Mouse (Mus musculus): ENCODE measurements around the gene Armc5. TPM values are rescaled to one million over a fixed set of nuclear protein-coding genes. Genes with fewer than 3 reads are reported as not detected.

Gene Armc5
- total and polyA plus RNA-seq, 2 experiments from 2014 or later: 15.2 to 21.1 TPM

- Histone ChIP-seq H3K27ac (peak overlapping the region; percentile 97), H3K9ac (replicated peaks; ENCODE audit: low read length) (peak overlapping the region; percentile 61), H3K27me3 (ENCODE audit: insufficient read depth, low read length) (no peaks in the 10 kb centered on the region), H3K9me3 (ENCODE audit: low read length) (no peaks in the 10 kb centered on the region), H3K4me3 (ENCODE audit: low read length) (peak overlapping the region; percentile 54), H3K4me1 (ENCODE audit: insufficient read depth, low read length) (no peaks in the 10 kb centered on the region), H3K4me2 (ENCODE audit: low read depth, low read length) (peak overlapping the region; percentile 93), H3K36me3 (ENCODE audit: insufficient read depth, low read length) (peaks cover 21% of the 10 kb centered on the region)
- DNase-seq (ENCODE audit: low spot score): no peak
- no peak for ATAC-seq
- under 1% methylated on average over 25 of the region's 25 CpGs for WGBS
- no peak; the same call in 1 of the 2 replicates for TF ChIP-seq CTCF (IDR thresholded peaks at IDR 0.05; ENCODE audit: low read depth)
Observed at GRCm38 (mm10) chr7:128237593-128237926, 418 bp downstream of the Armc5 start.

- TF ChIP-seq CTCF (IDR thresholded peaks at IDR 0.05; ENCODE audit: low read depth): peak; percentile 55
- no peaks in the 10 kb centered on the region for H3K9me3 ChIP-seq (ENCODE audit: low read length)
- ATAC-seq: peak; percentile 94
- DNase-seq (ENCODE audit: low spot score): peak; percentile 100
- no peaks in the 10 kb centered on the region for H3K27me3 ChIP-seq (ENCODE audit: insufficient read depth, low read length)
- no peaks in the 10 kb centered on the region for H3K4me1 ChIP-seq (ENCODE audit: insufficient read depth, low read length)
- H3K27ac ChIP-seq: peak within 1 kb of the TSS; percentile 97
- H3K4me3 ChIP-seq (ENCODE audit: low read length): peak within 1 kb of the TSS; percentile 54
- peak within 1 kb of the TSS; percentile 61 for H3K9ac ChIP-seq (replicated peaks; ENCODE audit: low read length)
- peaks cover 26% of the 10 kb centered on the region for H3K36me3 ChIP-seq (ENCODE audit: insufficient read depth, low read length)
- peak within 1 kb of the TSS; percentile 93 for H3K4me2 ChIP-seq (ENCODE audit: low read depth, low read length)
- WGBS: under 1% methylated on average over 72 of the region's 72 CpGs
Observed at GRCm38 (mm10) chr7:128237927-128238778, 1.0 kb downstream of the Armc5 start, which contains the start of gene 9130023H24Rik. 9130023H24Rik (minus strand) TSS chr7:128238031.

- H3K4me3 ChIP-seq (ENCODE audit: low read length): peak overlapping the region; percentile 54
- peak; percentile 54 for DNase-seq (ENCODE audit: low spot score)
- TF ChIP-seq CTCF (IDR thresholded peaks at IDR 0.05; ENCODE audit: low read depth): peak; percentile 58
- no peaks in the 10 kb centered on the region for H3K9me3 ChIP-seq (ENCODE audit: low read length)
- H3K4me2 ChIP-seq (ENCODE audit: low read depth, low read length): peak overlapping the region; percentile 53
- no peak for ATAC-seq
- peak overlapping the region; percentile 97; the same call in 1 of the 2 replicates for H3K27ac ChIP-seq
- no peaks in the 10 kb centered on the region for H3K27me3 ChIP-seq (ENCODE audit: insufficient read depth, low read length)
- H3K36me3 ChIP-seq (ENCODE audit: insufficient read depth, low read length): peaks cover 28% of the 10 kb centered on the region
- WGBS: 21% methylated on average over 4 of the region's 4 CpGs
- H3K4me1 ChIP-seq (ENCODE audit: insufficient read depth, low read length): no peaks in the 10 kb centered on the region
- no peak overlapping the region for H3K9ac ChIP-seq (replicated peaks; ENCODE audit: low read length)
Observed at GRCm38 (mm10) chr7:128238991-128239390, 1.8 kb downstream of the Armc5 start.

- Histone ChIP-seq H3K4me3 (ENCODE audit: low read length) (no peak overlapping the region), H3K9me3 (ENCODE audit: low read length) (no peaks in the 10 kb centered on the region), H3K36me3 (ENCODE audit: insufficient read depth, low read length) (peaks cover 41% of the 10 kb centered on the region), H3K27me3 (ENCODE audit: insufficient read depth, low read length) (no peaks in the 10 kb centered on the region), H3K4me2 (ENCODE audit: low read depth, low read length) (no peak overlapping the region), H3K4me1 (ENCODE audit: insufficient read depth, low read length) (no peaks in the 10 kb centered on the region), H3K27ac (no peak overlapping the region), H3K9ac (replicated peaks; ENCODE audit: low read length) (no peak overlapping the region)
- TF ChIP-seq CTCF (IDR thresholded peaks at IDR 0.05; ENCODE audit: low read depth): no peak
- WGBS: 90% methylated on average over 27 of the region's 27 CpGs
- DNase-seq (ENCODE audit: low spot score): no peak
- ATAC-seq: no peak
Observed at GRCm38 (mm10) chr7:128240131-128240784, 3.1 kb downstream of the Armc5 start.

DNA sequence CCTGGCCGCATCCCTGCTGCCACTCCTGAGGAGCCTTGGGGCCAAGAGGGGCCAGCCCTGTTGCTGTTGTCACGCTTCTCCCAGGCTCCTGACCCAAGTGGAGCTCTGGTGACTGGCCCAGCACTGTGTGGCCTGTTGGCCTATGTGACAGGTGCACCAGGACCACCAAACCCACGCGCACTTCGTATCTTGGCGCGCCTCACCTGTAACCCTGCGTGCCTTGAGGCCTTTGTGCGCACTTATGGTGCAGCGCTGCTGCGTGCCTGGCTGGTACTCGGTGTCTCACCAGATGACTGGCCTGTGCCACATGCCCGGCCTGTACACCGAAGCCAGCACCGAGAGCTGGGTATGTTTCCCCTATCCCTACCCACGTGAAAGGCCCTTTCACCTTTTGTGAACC lies 5.2 kb downstream of the Armc5 start:
- Histone ChIP-seq H3K4me3 (ENCODE audit: low read length) (no peak overlapping the region), H3K36me3 (ENCODE audit: insufficient read depth, low read length) (peaks cover 41% of the 10 kb centered on the region), H3K4me2 (ENCODE audit: low read depth, low read length) (no peak overlapping the region), H3K27me3 (ENCODE audit: insufficient read depth, low read length) (no peaks in the 10 kb centered on the region), H3K9me3 (ENCODE audit: low read length) (no peaks in the 10 kb centered on the region), H3K9ac (replicated peaks; ENCODE audit: low read length) (no peak overlapping the region), H3K27ac (no peak overlapping the region), H3K4me1 (ENCODE audit: insufficient read depth, low read length) (peaks cover 5% of the 10 kb centered on the region; the same call in 1 of the 2 replicates)
- DNase-seq (ENCODE audit: low spot score) (no peak), ATAC-seq (no peak)
- WGBS: 97% methylated on average over 16 of the region's 16 CpGs
- no peak for TF ChIP-seq CTCF (IDR thresholded peaks at IDR 0.05; ENCODE audit: low read depth)

DNA sequence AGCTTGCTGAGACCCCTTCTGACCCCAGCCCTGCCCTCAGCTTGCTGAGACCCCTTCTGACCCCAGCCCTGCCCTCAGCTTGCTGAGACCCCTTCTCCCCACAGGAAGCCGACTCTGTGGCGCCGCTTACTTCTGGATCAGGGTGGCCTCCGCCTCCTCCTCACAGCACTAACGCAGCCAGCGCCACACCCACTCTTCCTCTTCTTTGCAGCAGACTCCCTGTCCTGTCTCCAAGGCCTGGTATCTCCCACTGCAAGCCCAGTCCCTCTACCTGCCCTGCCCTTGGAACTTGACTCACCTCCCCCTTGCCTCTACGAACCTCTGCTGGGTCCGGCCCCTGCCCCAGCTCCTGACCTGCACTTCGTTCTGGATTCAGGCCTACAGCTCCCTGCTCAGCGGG lies 6.8 kb downstream of the Armc5 start:
- Histone ChIP-seq H3K9ac (replicated peaks; ENCODE audit: low read length) (no peak overlapping the region), H3K9me3 (ENCODE audit: low read length) (no peaks in the 10 kb centered on the region), H3K36me3 (ENCODE audit: insufficient read depth, low read length) (peaks cover 41% of the 10 kb centered on the region), H3K4me2 (ENCODE audit: low read depth, low read length) (no peak overlapping the region), H3K27me3 (ENCODE audit: insufficient read depth, low read length) (no peaks in the 10 kb centered on the region), H3K27ac (no peak overlapping the region), H3K4me3 (ENCODE audit: low read length) (no peak overlapping the region), H3K4me1 (ENCODE audit: insufficient read depth, low read length) (peaks cover 5% of the 10 kb centered on the region; the same call in 1 of the 2 replicates)
- no peak for ATAC-seq
- TF ChIP-seq CTCF (IDR thresholded peaks at IDR 0.05; ENCODE audit: low read depth): no peak
- no peak for DNase-seq (ENCODE audit: low spot score)
- WGBS: 50% methylated on average over 10 of the region's 10 CpGs

Data from hindbrain, postnatal 0 days (tissue).